Mouse (Mus musculus) brain, embryonic 14.5 days (tissue): ENCODE measurements around the gene Vmn2r85.

Experiments used
- CTCF ChIP-seq: fragments of 200-500 bp; IDR thresholded peaks from 2 replicates; pipeline ENCODE4 v1.5.1; 2012; ENCODE audit warnings: inconsistent platforms, mild to moderate bottlenecking, moderate library complexity, borderline replicate concordance; ENCODE audit not compliant: insufficient read depth, insufficient read length; ENCODE audit errors: extremely low read depth
- POLR2A ChIP-seq: fragments of 200-500 bp; IDR thresholded peaks from 2 replicates; pipeline ENCODE4 v1.6.1; 2012; ENCODE audit warnings: mild to moderate bottlenecking, inconsistent platforms, borderline replicate concordance; ENCODE audit not compliant: poor library complexity, insufficient read depth, insufficient read length, severe bottlenecking; ENCODE audit errors: extremely low read depth

GRCm38 (mm10) chr10:130370005-130370682 lies 59.4 kb downstream of the Vmn2r85 start:
- no peak for TF ChIP-seq CTCF
- no peak for TF ChIP-seq POLR2A
